Mouse (Mus musculus) R1 (cell line): ENCODE data around the gene Aff1.

ENCODE experiments used
- DNase-seq: peaks from one replicate; pipeline ENCODE4 v3.0.0-alpha.2; 2018; ENCODE audit warnings: low read depth, low spot score

Aff1 gene

DNA sequence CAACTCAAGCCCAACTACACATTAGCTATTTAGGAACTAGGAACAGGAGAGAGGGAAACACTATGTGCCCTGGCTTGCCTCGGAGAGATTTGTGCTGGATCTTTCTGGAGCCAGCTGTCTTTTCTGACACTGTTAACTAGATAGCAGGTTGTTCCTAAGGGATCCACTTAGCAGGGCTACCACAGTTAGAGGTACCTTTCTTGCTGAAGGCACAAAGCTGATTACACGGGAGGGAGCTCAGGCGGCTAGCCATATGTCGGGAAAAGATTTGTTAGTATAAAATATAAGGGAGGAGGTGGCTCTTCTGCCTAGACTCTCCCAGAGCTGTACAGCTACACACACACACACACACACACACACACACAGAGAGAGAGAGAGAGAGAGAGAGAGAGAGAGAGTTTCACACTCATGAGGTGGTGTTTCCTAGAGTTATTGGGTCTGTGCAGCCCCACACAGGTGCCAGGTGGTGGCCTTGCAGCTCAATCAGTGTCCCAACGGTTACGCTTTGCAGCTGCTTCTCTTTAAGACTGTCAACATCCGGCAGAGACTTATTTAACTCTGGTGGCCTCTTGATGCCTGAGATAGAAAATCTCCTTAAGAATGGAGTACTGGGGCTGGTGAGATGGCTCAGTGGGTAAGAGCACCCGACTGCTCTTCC lies 34.2 kb downstream of the Aff1 start:
- DNase-seq = peak; percentile 84

- DNase-seq = no peak
Measured at GRCm38 (mm10) chr5:103727777-103728395, 35.7 kb downstream of the Aff1 start.

GRCm38 (mm10) chr5:103729225-103729624 lies 37.1 kb downstream of the Aff1 start:
- DNase-seq = no peak

DNA sequence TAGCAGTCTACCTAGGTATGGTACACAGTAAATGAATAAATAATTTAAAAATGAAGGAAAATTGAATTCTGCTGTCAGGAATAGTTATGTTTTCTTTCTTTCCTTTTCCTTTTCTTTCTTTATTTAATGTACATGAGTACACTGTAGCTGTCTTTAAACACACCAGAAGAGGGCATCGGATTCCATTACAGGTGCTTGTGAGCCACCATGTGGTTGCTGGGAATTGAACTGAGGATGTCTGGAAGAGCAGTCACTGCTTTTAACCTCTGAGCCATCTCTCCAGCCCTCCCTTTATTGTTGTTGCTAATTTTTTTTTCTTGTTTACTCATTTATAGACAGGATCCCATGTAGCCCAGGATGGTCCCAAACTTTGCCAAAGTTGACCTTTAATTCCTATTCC lies 38.0 kb downstream of the Aff1 start:
- no peak for DNase-seq

- DNase-seq = no peak
Measured at GRCm38 (mm10) chr5:103730727-103731126, 38.6 kb downstream of the Aff1 start.

- peak; percentile 43 for DNase-seq
Measured at GRCm38 (mm10) chr5:103732581-103732980, 40.4 kb downstream of the Aff1 start.

- peak; percentile 84 for DNase-seq
Measured at GRCm38 (mm10) chr5:103735411-103736112, 43.4 kb downstream of the Aff1 start.

DNA sequence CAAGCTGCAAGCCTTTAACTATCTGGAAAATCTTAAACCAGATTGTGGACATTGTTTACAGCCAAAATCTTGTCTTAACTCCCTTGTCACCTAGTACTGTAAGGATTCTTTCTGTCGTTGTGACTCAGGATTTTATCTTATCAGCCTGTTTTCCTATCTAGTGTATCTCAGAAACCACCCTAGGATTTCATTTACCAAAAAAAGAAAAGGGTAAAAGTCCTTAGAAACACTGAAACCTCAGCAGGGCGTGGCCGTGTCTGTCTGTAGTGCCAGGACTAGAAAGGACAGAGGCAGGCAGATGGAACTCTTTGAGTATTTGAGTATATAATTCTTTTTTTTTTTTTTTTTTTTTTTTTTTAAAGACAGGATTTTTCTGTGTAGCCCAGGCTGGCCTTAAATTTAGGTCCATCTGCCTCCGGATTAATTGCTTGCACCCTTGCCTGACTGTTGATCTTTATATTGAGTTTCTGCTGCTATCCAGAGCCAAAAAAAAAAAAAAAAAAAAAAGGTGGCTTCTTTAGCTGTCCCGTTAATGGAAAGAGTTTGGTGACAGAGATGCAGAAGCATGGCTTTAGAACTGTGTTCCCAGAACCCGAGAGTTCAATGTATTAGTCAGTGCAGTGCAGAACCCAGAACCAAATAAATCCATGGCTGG lies 44.5 kb downstream of the Aff1 start:
- DNase-seq = no peak

DNA sequence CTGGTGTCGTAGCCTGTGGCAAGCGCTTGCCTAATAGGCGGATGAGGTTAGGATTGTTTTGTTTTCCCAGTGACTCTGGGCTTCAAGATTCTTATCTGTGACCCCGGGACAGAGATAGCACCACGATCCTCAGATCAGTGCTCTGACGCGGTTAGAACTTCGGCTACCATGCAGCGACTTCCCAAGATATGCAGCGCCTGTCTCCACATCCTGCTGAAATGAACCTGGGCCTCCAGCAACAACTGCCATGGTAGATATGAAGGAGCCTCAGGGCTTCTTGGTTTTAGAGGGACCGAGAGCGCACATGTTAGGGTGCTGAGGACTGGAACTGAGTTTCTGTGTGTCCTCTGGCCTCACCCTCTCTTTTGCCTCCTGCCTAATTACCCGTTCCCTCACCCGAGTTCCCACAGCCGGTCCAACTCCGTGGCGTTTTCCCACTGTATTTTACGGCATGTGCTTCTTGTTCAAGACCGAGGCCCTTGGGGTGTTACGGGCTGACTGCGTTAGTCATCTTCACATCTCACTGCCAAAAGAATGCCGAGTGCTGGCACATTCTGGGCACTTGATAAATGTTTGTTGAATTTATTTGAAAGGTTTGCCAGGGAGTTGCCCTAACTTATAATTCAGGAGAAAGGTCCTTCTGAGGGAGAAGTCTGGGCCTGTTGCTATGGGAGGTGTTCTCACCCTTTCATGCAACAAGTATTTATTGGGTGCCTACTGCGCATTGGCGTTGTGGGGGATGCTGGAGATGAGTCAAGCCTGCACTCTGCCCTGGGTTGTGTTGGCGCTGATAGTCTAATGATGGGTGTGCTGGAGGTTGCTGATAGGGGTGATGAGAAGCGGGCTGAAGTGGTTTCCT lies 45.3 kb downstream of the Aff1 start:
- DNase-seq = no peak

GRCm38 (mm10) chr5:103738509-103738908 lies 46.3 kb downstream of the Aff1 start:
- DNase-seq = no peak

GRCm38 (mm10) chr5:103739163-103739562 lies 47.0 kb downstream of the Aff1 start:
- DNase-seq = no peak

DNA sequence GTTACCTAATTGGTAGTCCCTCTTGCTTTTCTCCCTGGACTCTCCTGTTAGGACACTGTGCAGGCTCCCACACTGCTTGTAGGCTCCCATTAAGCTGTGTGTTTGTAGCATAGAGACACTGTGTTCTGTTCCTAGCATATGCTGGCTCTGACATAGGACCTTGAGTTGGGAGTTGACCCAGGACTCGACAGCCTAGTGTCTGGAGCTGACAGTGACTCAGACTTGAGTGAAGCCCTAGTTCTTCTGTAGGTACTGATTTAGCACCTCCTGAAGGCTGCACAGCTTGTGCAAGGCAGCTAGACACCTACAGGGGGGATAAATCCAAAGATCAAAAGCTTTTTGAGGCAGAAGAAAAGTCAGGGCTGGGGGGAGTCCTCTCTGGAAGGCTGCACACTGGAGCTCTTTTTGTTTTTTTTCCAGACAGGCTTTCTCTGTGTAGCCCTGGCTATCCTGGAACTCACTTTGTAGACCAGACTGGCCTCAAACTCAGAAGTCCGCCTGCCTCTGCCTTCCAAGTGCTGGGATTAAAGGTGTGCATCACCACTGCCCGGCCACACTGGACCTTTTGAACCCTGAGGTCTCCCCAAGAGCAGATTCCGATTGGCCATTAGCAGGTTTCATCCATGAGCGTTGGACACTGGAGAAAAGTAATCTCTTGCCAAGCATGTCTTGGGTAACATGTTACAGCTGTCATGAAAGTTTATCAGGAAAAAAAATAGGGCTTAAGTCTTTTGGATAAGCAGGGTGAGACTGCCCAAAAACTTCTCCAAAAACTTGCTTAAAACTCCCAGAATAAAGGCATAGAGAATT lies 48.1 kb downstream of the Aff1 start:
- no peak for DNase-seq

DNA sequence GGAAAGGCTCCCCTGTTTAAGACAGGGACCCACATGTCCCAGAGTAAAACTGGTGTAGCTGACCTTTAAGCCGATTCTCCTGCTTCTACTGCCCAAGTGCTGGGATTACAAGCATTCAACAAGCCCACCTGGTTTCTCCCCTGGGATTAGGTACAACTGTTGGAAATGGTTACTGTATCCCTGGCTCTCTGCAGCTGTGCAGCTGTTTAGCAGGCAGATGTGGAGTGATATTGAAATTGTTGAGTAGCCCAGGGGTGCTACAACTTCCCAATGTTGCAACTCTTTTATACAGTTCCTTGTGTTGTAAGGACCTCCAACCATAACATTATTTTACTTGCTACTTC lies 48.7 kb downstream of the Aff1 start:
- no peak for DNase-seq

DNA sequence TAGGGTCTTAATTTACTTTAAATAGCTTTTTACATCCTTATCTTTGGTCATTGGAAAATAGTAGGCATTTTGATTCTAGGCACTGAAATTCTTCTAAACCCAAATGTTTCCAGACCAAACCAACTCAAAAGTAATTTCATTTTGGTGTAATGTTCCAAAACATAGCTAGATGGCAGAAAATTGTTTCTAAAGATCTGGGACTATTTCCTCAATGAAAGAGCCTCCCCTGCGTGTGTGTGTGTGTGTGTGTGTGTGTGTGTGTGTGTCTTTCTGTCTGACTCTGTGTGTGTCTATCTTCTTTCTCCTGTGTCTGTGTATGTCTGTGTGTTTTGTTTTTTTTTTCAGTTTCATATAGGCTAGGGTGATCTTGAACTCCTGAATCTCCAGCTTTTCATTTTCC lies 49.3 kb downstream of the Aff1 start:
- DNase-seq = no peak

- DNase-seq = no peak
Measured at GRCm38 (mm10) chr5:103741992-103742391, 49.8 kb downstream of the Aff1 start.

GRCm38 (mm10) chr5:103744531-103744930 lies 52.4 kb downstream of the Aff1 start:
- no peak for DNase-seq

- DNase-seq = no peak
Measured at GRCm38 (mm10) chr5:103745635-103746034, 53.5 kb downstream of the Aff1 start.

DNA sequence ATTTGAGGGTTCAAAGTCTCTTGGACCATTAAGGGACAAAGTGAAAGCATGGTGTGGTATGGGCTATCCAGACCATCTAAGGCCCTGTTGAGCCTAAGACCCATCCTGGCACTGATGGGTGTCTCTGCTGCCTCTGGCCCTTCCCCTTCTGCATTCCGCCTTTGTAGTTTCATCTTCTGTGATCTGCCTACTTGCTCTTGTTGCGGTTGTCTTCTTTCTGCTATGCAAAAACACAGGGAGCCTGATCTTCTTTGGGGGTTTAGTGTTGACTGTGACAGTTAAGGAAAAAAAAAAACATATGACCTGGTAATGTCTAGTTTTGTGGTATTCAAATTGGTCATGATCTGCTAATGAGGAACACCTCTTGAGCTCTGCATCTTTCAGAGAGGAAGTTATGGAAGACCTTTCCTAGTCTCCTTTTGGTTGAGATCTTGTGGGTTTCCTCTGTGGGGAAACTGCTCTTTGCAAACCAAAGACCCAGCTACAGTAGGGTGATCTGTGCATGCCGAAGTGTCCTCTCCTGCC lies 54.4 kb downstream of the Aff1 start:
- no peak for DNase-seq

- no peak for DNase-seq
Measured at GRCm38 (mm10) chr5:103747098-103747497, 54.9 kb downstream of the Aff1 start.

- no peak for DNase-seq
Measured at GRCm38 (mm10) chr5:103748343-103748742, 56.2 kb downstream of the Aff1 start.
